Mouse (Mus musculus) liver, postnatal 0 days (tissue): ENCODE results near the gene Gm4981. TPM values are rescaled to one million over a fixed set of nuclear protein-coding genes. Genes with fewer than 3 reads are reported as not detected.
A peak's percentile ranks its signal among the peaks of the same experiment; 100 is the strongest.
"Not testable (repeated sequence)": the region's sequence is repeated elsewhere in the genome, so short reads cannot be mapped to it uniquely, and the experiment has no call there.

Source experiments
- ATAC-seq: fragments of 200-750 bp; cut with Nextera tagmentation; 2 replicates; pipeline ENCODE4 v1.8.0; 2017; ENCODE audit warnings: mild to moderate bottlenecking, moderate library complexity
- DNase-seq: peaks from one replicate; pipeline ENCODE4 v3.0.0-alpha.2; 2016
- H3K27ac ChIP-seq: fragments of 300-500 bp; sonication (generic); 2 replicates; pipeline ENCODE4 v1.5.1; 2014; ENCODE audit warnings: antibody characterized with exemption, moderate library complexity, mild to moderate bottlenecking, low read depth
- H3K27me3 ChIP-seq: fragments of 300-500 bp; sonication (generic); 2 replicates; pipeline ENCODE4 v1.6.1; 2014; ENCODE audit warnings: low read length, control low read depth, mixed read lengths; ENCODE audit not compliant: insufficient read depth
- H3K36me3 ChIP-seq: fragments of 300-500 bp; sonication (generic); replicated peaks from 2 replicates; pipeline ENCODE4 v1.6.1; 2014; ENCODE audit warnings: mild to moderate bottlenecking, control low read depth, low read length, moderate library complexity, mixed read lengths; ENCODE audit not compliant: insufficient read depth
- H3K4me1 ChIP-seq: fragments of 300-500 bp; sonication (generic); 2 replicates; pipeline ENCODE4 v1.6.1; 2014; ENCODE audit warnings: antibody characterized with exemption, mild to moderate bottlenecking, control low read depth; ENCODE audit not compliant: insufficient read depth
- H3K4me2 ChIP-seq: fragments of 300-500 bp; sonication (generic); 2 replicates; pipeline ENCODE4 v1.6.1; 2014; ENCODE audit warnings: low read depth, mild to moderate bottlenecking, low read length, moderate library complexity, mixed read lengths
- H3K4me3 ChIP-seq: fragments of 300-500 bp; sonication (generic); 2 replicates; pipeline ENCODE4 v1.5.1; 2014; ENCODE audit warnings: low read depth, low read length
- H3K9ac ChIP-seq: fragments of 300-500 bp; sonication (generic); replicated peaks from 2 replicates; pipeline ENCODE4 v1.6.1; 2014; ENCODE audit warnings: mild to moderate bottlenecking, moderate library complexity
- H3K9me3 ChIP-seq: fragments of 300-500 bp; sonication (generic); 2 replicates; pipeline ENCODE4 v1.6.1; 2016; ENCODE audit warnings: mild to moderate bottlenecking, control low read depth, low read length, mixed read lengths
- WGBS: fragments of 180-500 bp; shearing (Covaris S2); extraction: QIAGEN DNeasy Blood & Tissue Kit; methylation state at CpG from one replicate; pipeline ENCODE4 v1.1.7; 2014; ENCODE audit not compliant: insufficient replicate concordance; 5-methylcytosine and 5-hydroxymethylcytosine counted together
- polyA plus RNA-seq: library from polyadenylated mRNA; unstranded; fragments of >200 nt; fragmentation: Nextera tagmentation; extraction: Ambion mirVana; gene quantifications from 2 replicates; pipeline ENCODE4 v1.2.1, GENCODE M21; 2015

The Gm4981 gene
- polyA plus RNA-seq, 1 experiment from 2014 or later = not detected

GRCm38 (mm10) chr10:58227798-58228197 is 8.7 kb downstream of the Gm4981 start:
- H3K4me1 ChIP-seq, H3K27me3 ChIP-seq, H3K9me3 ChIP-seq, H3K9ac ChIP-seq, H3K4me3 ChIP-seq, H3K27ac ChIP-seq, H3K4me2 ChIP-seq, ATAC-seq, H3K36me3 ChIP-seq, DNase-seq: not testable (repeated sequence)
- 72% methylated on average over 2 of the region's 6 CpGs for WGBS

DNA sequence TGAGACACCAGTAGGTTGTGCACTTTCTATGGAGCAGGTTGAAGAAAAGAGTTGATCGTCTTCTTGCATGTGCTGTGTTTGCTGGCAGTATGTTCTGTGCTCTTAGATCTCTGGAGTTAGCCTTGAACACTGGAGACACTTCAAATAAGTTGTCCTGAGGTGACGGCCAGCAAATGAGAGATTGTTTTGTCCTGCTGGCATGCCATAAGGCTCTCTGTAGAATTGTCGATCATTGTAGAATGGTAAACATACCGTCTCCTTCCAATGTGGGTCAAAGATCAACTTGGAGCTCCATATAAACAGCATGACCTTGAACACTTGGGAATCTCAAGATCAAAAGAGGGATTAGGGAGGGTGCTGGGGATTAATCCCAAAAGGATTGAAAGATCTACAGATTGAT is 10.1 kb downstream of the Gm4981 start:
- H3K4me1 ChIP-seq, H3K27ac ChIP-seq, H3K36me3 ChIP-seq, H3K27me3 ChIP-seq, ATAC-seq, H3K9ac ChIP-seq, H3K9me3 ChIP-seq, H3K4me2 ChIP-seq, H3K4me3 ChIP-seq: not testable (repeated sequence)
- DNase-seq = peak; percentile 44
- WGBS = 73% methylated on average over 4 of the region's 4 CpGs

DNA sequence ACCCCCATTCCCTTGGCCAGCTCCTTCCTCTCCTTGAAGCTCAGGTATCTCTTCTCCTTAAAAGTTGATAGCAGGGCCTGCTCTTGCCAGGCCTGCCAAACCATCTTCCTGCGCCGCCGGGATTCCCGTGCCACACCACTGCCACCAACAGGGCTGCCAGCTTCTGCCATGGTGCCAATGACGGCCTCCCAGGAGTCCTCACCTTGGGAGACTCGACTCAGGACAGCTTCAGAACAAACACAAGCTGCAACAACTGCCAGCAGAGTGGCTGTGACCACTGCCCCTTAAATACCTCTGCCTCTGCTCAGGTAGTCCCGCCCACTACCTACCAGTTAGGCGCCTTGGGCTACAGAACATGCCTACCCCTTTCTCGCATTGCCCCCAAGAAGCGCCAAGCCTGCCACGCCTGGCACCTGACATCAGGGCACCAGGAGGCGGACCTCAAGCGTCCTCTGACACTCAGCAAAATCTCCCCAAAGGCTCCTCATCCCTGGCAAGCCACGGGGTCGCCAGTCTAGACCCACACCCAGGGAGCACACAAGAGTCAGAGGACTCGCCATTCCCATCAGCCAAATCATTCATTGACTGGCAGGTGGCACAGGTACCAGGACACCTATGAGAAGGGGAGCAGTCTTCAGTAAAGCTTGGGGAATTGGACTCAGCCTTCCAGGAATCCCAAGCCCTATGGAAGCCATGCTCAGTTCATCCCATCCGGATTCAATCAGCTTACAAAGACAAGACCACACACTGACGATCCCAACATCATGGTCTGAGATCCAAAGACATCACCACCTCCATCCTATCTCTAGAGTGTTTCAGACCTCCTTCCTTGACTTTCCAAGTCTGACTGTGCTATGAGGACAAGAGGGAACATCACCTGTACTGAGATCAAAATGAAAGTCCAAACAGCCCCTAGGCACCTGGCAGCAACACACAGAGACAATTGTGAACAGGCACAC is 11.4 kb downstream of the Gm4981 start, which contains the start of gene AW822073:
Gene AW822073, minus strand, starts transcription at position 104 of the 959 bp plus-strand sequence.
- H3K4me2 ChIP-seq, ATAC-seq, H3K36me3 ChIP-seq, H3K4me3 ChIP-seq, H3K27me3 ChIP-seq, H3K27ac ChIP-seq, H3K4me1 ChIP-seq, H3K9me3 ChIP-seq, H3K9ac ChIP-seq: not testable (repeated sequence)
- peak; percentile 44 for DNase-seq
- WGBS = 75% methylated on average over 16 of the region's 18 CpGs

DNA sequence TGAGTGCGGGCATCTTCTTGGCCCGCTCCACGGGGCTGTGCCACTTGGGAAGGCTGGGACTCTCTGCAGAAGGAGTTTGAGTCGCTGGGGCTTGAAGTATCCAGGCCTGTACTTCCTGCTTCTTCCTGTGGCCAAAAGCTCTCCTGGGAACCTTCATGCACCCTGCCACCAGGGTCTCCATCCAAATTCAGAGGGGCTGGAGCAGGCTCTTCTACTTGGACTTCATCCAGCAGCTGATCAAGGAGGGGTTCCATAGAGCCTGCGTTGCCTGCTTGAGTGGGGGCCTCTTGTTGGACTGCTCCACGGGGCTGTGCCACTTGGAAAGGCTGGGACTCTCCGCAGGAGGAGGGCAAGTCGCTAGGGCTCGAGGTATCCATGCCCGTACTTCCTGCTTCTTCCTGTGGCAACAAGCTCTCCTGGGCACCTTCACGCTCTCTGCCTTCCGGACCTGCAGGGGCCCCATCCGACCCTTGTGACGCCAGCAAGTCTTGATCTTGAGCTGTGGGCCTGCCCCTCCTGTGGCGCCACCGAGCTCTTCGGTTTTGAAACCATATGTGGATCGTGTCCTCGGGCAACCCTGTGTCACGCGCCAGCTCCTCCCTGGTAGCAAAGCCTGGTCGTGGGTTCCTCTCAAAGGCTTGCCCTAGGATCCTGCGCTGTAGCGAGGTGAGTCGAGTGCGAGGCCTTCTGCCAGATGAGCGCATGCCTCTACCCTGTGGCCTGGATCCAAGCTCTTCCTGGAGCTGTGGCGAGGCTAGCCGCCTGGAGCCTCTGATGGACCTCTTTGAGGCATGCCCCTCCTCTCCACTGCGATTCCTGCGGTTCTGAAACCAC is 12.3 kb downstream of the Gm4981 start:
- WGBS = 76% methylated on average over 26 of the region's 31 CpGs
- not testable (repeated sequence) for H3K4me1 ChIP-seq, H3K27me3 ChIP-seq, H3K9ac ChIP-seq, ATAC-seq, H3K4me3 ChIP-seq, H3K9me3 ChIP-seq, H3K4me2 ChIP-seq, H3K36me3 ChIP-seq, H3K27ac ChIP-seq
- peak; percentile 69 for DNase-seq

GRCm38 (mm10) chr10:58223161-58223560 is 13.3 kb downstream of the Gm4981 start:
- H3K27ac ChIP-seq, ATAC-seq, H3K4me1 ChIP-seq, H3K9me3 ChIP-seq, H3K9ac ChIP-seq, H3K36me3 ChIP-seq, DNase-seq, H3K4me3 ChIP-seq, H3K27me3 ChIP-seq, H3K4me2 ChIP-seq: not testable (repeated sequence)
- 59% methylated on average over 3 of the region's 6 CpGs for WGBS

GRCm38 (mm10) chr10:58221571-58221970 is 14.9 kb downstream of the Gm4981 start:
- not testable (repeated sequence) for H3K4me3 ChIP-seq, H3K27ac ChIP-seq, H3K9ac ChIP-seq, H3K9me3 ChIP-seq, H3K4me2 ChIP-seq, H3K36me3 ChIP-seq, H3K27me3 ChIP-seq, H3K4me1 ChIP-seq, ATAC-seq, DNase-seq
- 89% methylated on average over 2 of the region's 2 CpGs for WGBS
